Mouse (Mus musculus) bone marrow, adult 2 months (tissue): ENCODE data around the gene Tnpo1.

Source experiments
- CTCF ChIP-seq: fragments of 200-500 bp; IDR thresholded peaks from 2 replicates; pipeline ENCODE4 v1.5.1; 2011; ENCODE audit warnings: low read length, control low read depth; ENCODE audit not compliant: control insufficient read depth, insufficient read depth
- POLR2A ChIP-seq: fragments of 200-500 bp; IDR thresholded peaks from 2 replicates; pipeline ENCODE4 v1.6.1; 2011; ENCODE audit warnings: low read depth, mild to moderate bottlenecking, control low read depth, low read length, borderline replicate concordance; ENCODE audit not compliant: control insufficient read depth

DNA sequence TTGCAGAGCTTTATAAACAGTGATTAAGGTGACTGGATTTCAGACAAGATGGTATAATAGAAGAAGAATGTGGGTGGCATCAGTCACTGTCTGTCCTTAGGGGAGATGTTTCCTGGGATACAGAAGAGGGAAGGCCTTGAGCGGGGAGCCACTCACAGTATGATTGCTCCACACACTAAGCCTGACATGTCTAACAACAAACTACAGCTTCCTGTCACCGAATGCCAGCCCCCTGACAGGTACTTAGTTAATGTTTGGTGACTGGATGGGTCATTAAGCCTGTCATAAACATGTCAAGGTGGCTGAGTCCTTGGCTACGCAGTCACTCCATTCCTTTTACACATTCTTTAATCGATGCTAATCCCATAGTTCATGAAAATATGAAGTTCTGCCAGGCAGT is 108.0 kb downstream of the Tnpo1 start:
- no peak for TF ChIP-seq CTCF
- TF ChIP-seq POLR2A, result no peak
